Mouse (Mus musculus) right cerebral cortex, postnatal 36 days (tissue): ENCODE results near the gene Tbl2.
A peak's percentile ranks its signal among the peaks of the same experiment; 100 is the strongest.

Experiments used
- DNase-seq, 2 experiments: peaks; one replicate each; pipeline ENCODE4 v3.0.0; 2022; ENCODE audit warnings: low spot score in 2 of 2, mixed read lengths in 1 of 2

Gene Tbl2

GRCm38 (mm10) chr5:135148715-135149052 is 773 bp upstream of the Tbl2 start:
- no peak for DNase-seq

GRCm38 (mm10) chr5:135149820-135150178 is 342 bp downstream of the Tbl2 start:
- no peak for DNase-seq

GRCm38 (mm10) chr5:135156496-135156895 is 7.0 kb downstream of the Tbl2 start:
- no peak for DNase-seq

- peak in 1 of 2 experiments; percentile 59 for DNase-seq
Measured at GRCm38 (mm10) chr5:135161221-135161620, 11.8 kb downstream of the Tbl2 start.

GRCm38 (mm10) chr5:135161650-135162049 is 12.2 kb downstream of the Tbl2 start:
- no peak for DNase-seq

- DNase-seq, result no peak
Measured at GRCm38 (mm10) chr5:135162361-135162760, 12.9 kb downstream of the Tbl2 start.

GRCm38 (mm10) chr5:135162821-135163220 is 13.4 kb downstream of the Tbl2 start:
- DNase-seq, result no peak

- no peak for DNase-seq
Measured at GRCm38 (mm10) chr5:135166909-135167308, 17.5 kb downstream of the Tbl2 start.

GRCm38 (mm10) chr5:135167469-135167868 is 18.0 kb downstream of the Tbl2 start:
- DNase-seq, result no peak

GRCm38 (mm10) chr5:135168063-135169062 is 18.9 kb downstream of the Tbl2 start, which contains the start of gene Bcl7b:
TSS of gene Bcl7b (plus strand) at chr5:135168283.
- peak; percentile 96 to 98 for DNase-seq

GRCm38 (mm10) chr5:135169479-135169878 is 20.0 kb downstream of the Tbl2 start:
- no peak for DNase-seq

- DNase-seq, result no peak
Measured at GRCm38 (mm10) chr5:135171688-135172220, 22.3 kb downstream of the Tbl2 start.

GRCm38 (mm10) chr5:135172986-135173385 is 23.5 kb downstream of the Tbl2 start:
- no peak for DNase-seq

GRCm38 (mm10) chr5:135175086-135175485 is 25.6 kb downstream of the Tbl2 start:
- no peak for DNase-seq

- no peak for DNase-seq
Measured at GRCm38 (mm10) chr5:135178523-135178922, 29.1 kb downstream of the Tbl2 start.

GRCm38 (mm10) chr5:135178996-135179395 is 29.5 kb downstream of the Tbl2 start:
- DNase-seq, result peak; percentile 54 to 75

- DNase-seq, result no peak
Measured at GRCm38 (mm10) chr5:135179616-135180015, 30.2 kb downstream of the Tbl2 start.

GRCm38 (mm10) chr5:135180796-135181195 is 31.3 kb downstream of the Tbl2 start:
- DNase-seq, result no peak

- DNase-seq, result no peak
Measured at GRCm38 (mm10) chr5:135181776-135182175, 32.3 kb downstream of the Tbl2 start.

- DNase-seq, result peak; percentile 38 to 45
Measured at GRCm38 (mm10) chr5:135183131-135183861, 33.8 kb downstream of the Tbl2 start.

- no peak for DNase-seq
Measured at GRCm38 (mm10) chr5:135185016-135185415, 35.6 kb downstream of the Tbl2 start.

GRCm38 (mm10) chr5:135185596-135185995 is 36.1 kb downstream of the Tbl2 start:
- DNase-seq, result no peak
